Mouse (Mus musculus) C2C12 (cell line): ENCODE data around the gene Micu2. TPM values are rescaled to one million over a fixed set of nuclear protein-coding genes. Genes with fewer than 3 reads are reported as not detected.

Experiments
- H3K27me3 ChIP-seq: one replicate; pipeline ENCODE4 v1.6.1; 2011; ENCODE audit not compliant: control insufficient read depth, insufficient read depth, insufficient read length
- H3K36me3 ChIP-seq: one replicate; pipeline ENCODE4 v1.6.1; 2011; ENCODE audit not compliant: control insufficient read depth, insufficient read depth
- H3K4me3 ChIP-seq: one replicate; pipeline ENCODE4 v1.5.1; 2011; ENCODE audit warnings: mild to moderate bottlenecking, control low read depth; ENCODE audit not compliant: poor library complexity, insufficient read depth, severe bottlenecking
- H3K79me2 ChIP-seq: one replicate; pipeline ENCODE4 v1.6.1; 2011; ENCODE audit not compliant: control insufficient read depth, insufficient read depth
- H3K79me3 ChIP-seq: one replicate; pipeline ENCODE4 v1.6.1; 2011; ENCODE audit warnings: low read depth, control low read depth
- H3ac ChIP-seq: one replicate; pipeline ENCODE3; 2011; ENCODE audit warnings: low read depth; ENCODE audit not compliant: control insufficient read depth, insufficient read length
- CEBPB ChIP-seq: IDR thresholded peaks from one replicate; pipeline ENCODE4 v1.6.1; 2011; ENCODE audit warnings: low read depth, mild to moderate bottlenecking, control low read depth, moderate library complexity
- CTCF ChIP-seq: IDR thresholded peaks from one replicate; pipeline ENCODE4 v1.5.1; 2011; ENCODE audit not compliant: control insufficient read depth, insufficient read depth, insufficient read length
- FOSL1 ChIP-seq: IDR thresholded peaks from one replicate; pipeline ENCODE4 v1.8.0; 2011; ENCODE audit warnings: mild to moderate bottlenecking, low read length; ENCODE audit not compliant: poor library complexity, insufficient read depth, severe bottlenecking
- MAX ChIP-seq: IDR thresholded peaks from one replicate; pipeline ENCODE4 v1.6.1; 2011; ENCODE audit warnings: mild to moderate bottlenecking, control low read depth
- MYOD1 ChIP-seq: IDR thresholded peaks from one replicate; pipeline ENCODE4 v1.6.1; 2011; ENCODE audit warnings: low read depth; ENCODE audit not compliant: control insufficient read depth, insufficient read length
- MYOG ChIP-seq: IDR thresholded peaks from one replicate; pipeline ENCODE4 v1.6.1; 2011; ENCODE audit not compliant: control insufficient read depth, insufficient read length; ENCODE audit errors: extremely low read depth
- USF1 ChIP-seq: IDR thresholded peaks from one replicate; pipeline ENCODE4 v1.6.1; 2011; ENCODE audit warnings: low read depth, mild to moderate bottlenecking, control low read depth, moderate library complexity
- long read RNA-seq, 2 experiments: library from polyadenylated mRNA; unstranded; transcript quantifications; one replicate each; pipeline ENCODE4 v2.0.0; 2019 to 2020
- polyA plus RNA-seq: library from polyadenylated mRNA; unstranded; fragments of >200 nt; fragmentation: generic; extraction: Trizol; gene quantifications from one replicate; pipeline ENCODE4 v1.2.1, GENCODE M21; 2012; ENCODE audit warnings: missing spikeins

The Micu2 gene
- polyA plus RNA-seq: 33.2 TPM
- long read RNA-seq, experiment 1, transcript Micu2-201 (12 exons, 2,329 nt): major isoform, 92 of 107 reads
- long read RNA-seq, experiment 1, partial matches to known transcripts: 6 of 107 reads
- long read RNA-seq, experiment 1, other reads (novel, unspliced or antisense): 9 of 107 reads
- long read RNA-seq, experiment 2, transcript Micu2-201 (12 exons, 2,329 nt): major isoform, 523 of 568 reads
- long read RNA-seq, experiment 2, partial matches to known transcripts: 1 of 568 reads
- long read RNA-seq, experiment 2, other reads (novel, unspliced or antisense): 44 of 568 reads

DNA sequence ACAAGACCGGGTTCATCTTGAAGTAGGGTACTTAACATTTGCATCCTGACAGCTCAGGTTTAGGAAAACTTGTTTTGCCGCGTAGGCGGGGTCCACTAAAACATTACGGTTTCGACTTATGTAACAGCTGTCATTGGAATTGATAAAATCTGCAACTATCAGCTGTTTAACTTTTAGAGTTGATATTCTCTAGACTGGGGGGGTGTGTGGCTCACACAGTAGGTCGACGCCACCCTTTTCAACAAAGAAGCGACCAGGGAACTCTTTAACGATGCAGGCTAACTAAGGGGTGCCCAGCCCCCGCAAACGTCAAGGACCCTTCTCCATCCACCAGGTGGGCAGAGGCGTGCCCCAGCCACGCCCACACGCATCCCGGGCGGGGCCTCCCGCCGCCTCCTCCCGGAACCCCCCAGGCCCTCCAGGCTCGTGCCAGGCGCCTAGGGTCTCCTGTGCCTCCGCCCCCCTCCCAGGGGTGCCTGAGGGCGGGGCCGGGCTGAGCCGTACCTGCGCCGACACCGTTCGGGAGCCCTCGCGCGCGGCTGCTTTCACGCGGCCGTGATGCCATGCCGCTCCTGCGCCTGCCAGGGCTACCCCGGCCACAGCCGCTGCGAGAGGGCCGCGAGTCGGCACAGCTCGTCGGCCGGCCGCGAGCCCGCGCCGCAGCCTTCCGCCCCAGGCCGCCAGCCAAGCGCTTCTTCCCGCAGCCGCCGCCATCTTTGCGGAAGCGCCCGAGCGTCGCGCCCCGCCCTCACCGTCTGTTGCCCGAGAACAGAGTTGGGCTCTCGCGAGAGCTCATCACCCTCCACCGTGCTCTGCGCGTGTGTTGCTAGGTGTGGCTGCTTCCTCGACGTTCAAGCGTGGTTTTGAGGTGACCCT is at the start of gene Micu2:
TSS of gene Micu2 (minus strand) at position 737 of the 876 bp plus-strand sequence.
- Histone ChIP-seq H3K4me3 (peak within 1 kb of the TSS; percentile 85), H3ac (peak within 1 kb of the TSS; percentile 88), H3K36me3 (no peaks in the 10 kb centered on the region), H3K27me3 (no peaks in the 10 kb centered on the region), H3K79me2 (peaks cover 42% of the 10 kb centered on the region), H3K79me3 (peaks cover 20% of the 10 kb centered on the region)
- TF ChIP-seq MYOD1: no peak
- no peak for TF ChIP-seq CTCF
- no peak for TF ChIP-seq CEBPB
- peak; percentile 100 for TF ChIP-seq MAX

DNA sequence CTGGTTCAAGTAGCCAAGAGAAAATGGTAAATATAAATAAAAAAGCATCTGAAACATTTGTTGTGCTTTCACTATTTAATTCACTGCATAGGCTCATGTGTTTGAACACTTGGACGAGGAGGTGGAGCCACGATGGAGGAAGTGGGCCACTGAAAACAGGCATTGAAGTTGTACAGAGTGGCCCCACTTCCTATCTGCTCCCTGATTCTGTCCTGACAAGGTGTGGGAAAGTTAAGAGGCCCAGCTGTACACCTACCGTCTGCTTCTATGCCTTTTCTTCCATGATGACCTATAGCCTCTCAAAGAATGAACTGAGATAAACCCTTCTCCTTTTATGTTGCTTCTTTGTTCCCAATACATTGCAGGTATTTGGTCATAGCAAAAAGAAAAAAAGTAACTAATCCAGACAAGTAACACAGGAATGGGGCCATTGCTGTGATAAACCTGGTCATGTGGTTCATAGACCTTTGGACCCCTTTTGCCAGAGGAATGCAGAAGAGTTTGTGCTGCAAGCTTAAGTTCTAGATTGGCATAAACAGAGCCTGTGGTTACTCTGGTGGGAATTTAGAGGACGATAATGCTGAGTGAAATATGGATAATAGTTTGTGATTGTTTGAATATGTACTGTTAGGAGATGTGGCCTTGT is 47.7 kb upstream of the Micu2 start:
- Histone ChIP-seq H3K36me3 (no peaks in the 10 kb centered on the region), H3ac (no peak overlapping the region), H3K79me2 (no peaks in the 10 kb centered on the region), H3K4me3 (no peak overlapping the region), H3K27me3 (no peaks in the 10 kb centered on the region), H3K79me3 (no peaks in the 10 kb centered on the region)
- TF ChIP-seq USF1 (no peak), MAX (no peak), CEBPB (no peak), MYOG (no peak), FOSL1 (no peak), CTCF (no peak), MYOD1 (no peak)

DNA sequence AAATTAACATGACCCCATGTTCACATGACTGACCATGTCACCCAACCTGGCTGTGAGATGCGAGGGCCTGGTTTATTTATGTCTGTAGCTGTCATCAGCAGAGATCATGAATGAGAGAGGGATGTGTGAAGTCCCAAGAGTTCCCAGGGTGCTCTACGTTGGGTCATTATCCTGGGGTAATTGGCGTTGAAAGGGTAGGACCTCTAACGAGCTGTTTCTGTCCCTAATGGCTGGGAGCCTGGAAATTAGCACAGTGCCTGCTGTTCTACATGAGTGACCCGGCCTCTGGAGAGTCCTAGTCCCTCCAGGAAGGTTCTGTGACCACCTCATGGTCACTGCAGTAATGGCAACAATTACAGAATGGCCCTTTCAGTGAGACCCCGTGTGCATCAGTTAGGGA is 37.1 kb upstream of the Micu2 start:
- no peaks in the 10 kb centered on the region for H3K79me3 ChIP-seq
- TF ChIP-seq MYOG (no peak), CEBPB (no peak), FOSL1 (no peak), MYOD1 (no peak), CTCF (no peak), MAX (no peak), USF1 (no peak)
- H3K4me3 ChIP-seq: no peak overlapping the region
- H3K27me3 ChIP-seq: no peaks in the 10 kb centered on the region
- no peak overlapping the region for H3ac ChIP-seq
- H3K36me3 ChIP-seq: no peaks in the 10 kb centered on the region
- H3K79me2 ChIP-seq: no peaks in the 10 kb centered on the region

DNA sequence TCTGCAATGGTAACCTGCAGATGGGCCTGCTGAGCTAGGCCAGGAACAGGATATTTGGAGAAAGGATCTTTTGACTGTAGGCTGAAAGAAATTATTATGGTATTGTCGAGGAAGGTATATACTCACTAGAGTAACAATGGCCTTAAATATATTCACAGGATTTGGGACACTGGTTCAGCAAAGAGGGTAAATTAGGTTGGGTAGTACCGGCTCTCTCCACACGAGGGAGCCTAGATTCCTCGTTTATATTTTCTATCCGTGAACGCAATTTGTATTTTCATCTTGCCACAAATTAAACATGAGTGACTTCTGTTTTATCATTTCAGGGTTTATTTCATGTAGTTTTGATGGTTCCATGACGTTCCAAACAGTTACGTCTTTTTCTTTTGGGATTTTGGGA is 35.5 kb upstream of the Micu2 start:
- Histone ChIP-seq H3K36me3 (no peaks in the 10 kb centered on the region), H3K4me3 (no peak overlapping the region), H3K79me2 (no peaks in the 10 kb centered on the region), H3K79me3 (no peaks in the 10 kb centered on the region), H3ac (no peak overlapping the region), H3K27me3 (no peaks in the 10 kb centered on the region)
- TF ChIP-seq CTCF: no peak

DNA sequence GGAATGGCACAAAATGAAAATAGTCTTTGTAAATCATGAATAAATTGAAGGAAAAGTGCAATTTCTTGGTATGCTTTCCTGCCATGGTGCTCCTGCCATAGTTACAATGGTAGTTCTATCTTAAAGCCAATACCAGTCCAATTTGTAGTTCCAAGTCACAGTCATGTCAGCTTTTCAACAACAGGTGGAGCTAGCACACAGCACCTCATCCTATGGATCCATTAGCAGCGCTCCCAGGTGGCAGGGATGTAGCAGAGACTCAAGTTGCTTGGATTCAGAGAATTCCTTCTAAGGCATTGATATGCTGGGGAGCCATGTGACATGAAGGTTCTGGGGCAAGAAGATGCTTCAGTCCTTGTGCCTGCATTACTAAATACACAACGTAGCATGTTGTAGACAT is 19.8 kb upstream of the Micu2 start:
- H3K79me3 ChIP-seq: no peaks in the 10 kb centered on the region
- no peaks in the 10 kb centered on the region for H3K36me3 ChIP-seq
- H3ac ChIP-seq: no peak overlapping the region
- H3K79me2 ChIP-seq: no peaks in the 10 kb centered on the region
- no peak for TF ChIP-seq USF1
- TF ChIP-seq CTCF: peak; percentile 69
- H3K27me3 ChIP-seq: no peaks in the 10 kb centered on the region
- no peak overlapping the region for H3K4me3 ChIP-seq

DNA sequence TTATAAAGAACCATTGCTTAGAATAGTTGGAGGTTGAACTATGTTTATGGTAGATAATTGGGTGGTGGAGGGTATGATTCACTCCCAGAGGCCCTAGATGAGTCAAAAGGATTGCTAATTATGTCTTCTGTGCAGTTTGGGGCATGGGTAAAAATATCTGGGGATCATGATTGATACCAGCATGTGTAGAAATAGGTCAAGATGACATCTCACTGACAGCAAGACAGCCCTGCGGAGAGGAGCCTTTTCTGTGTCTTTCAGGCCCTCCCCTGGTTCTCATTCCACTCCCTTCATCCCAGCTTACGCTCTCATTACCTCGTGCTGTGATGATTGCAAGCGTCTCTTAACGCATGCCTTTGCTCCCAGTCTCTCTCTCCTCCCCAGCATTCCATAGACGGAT is 4.8 kb upstream of the Micu2 start:
- no peak overlapping the region for H3K4me3 ChIP-seq
- no peak overlapping the region for H3ac ChIP-seq
- no peaks in the 10 kb centered on the region for H3K36me3 ChIP-seq
- no peaks in the 10 kb centered on the region for H3K79me3 ChIP-seq
- H3K79me2 ChIP-seq: peaks cover 1% of the 10 kb centered on the region
- TF ChIP-seq MYOD1 (peak; percentile 83), USF1 (no peak), FOSL1 (peak; percentile 21)
- no peaks in the 10 kb centered on the region for H3K27me3 ChIP-seq
